Mouse (Mus musculus) bone marrow, adult 2 months (tissue): Measurements from ENCODE around the gene Secisbp2l. TPM values are rescaled to one million over a fixed set of nuclear protein-coding genes. Genes with fewer than 3 reads are reported as not detected.

Source experiments
- H3K27ac ChIP-seq: fragments of 200-500 bp; 2 replicates; pipeline ENCODE4 v1.5.1; 2012; ENCODE audit warnings: low read depth, mild to moderate bottlenecking, control low read depth, inconsistent platforms, low read length; ENCODE audit not compliant: control insufficient read depth, poor library complexity, insufficient read depth
- H3K4me1 ChIP-seq: fragments of 200-500 bp; 2 replicates; pipeline ENCODE4 v1.6.1; 2011; ENCODE audit warnings: low read length; ENCODE audit not compliant: control insufficient read depth, insufficient read depth
- H3K4me3 ChIP-seq: fragments of 200-500 bp; replicated peaks from 2 replicates; pipeline ENCODE3; 2011; ENCODE audit warnings: mild to moderate bottlenecking, low read depth, low read length, control low read depth; ENCODE audit not compliant: control insufficient read depth
- CTCF ChIP-seq: fragments of 200-500 bp; IDR thresholded peaks from 2 replicates; pipeline ENCODE4 v1.5.1; 2011; ENCODE audit warnings: low read length, control low read depth; ENCODE audit not compliant: control insufficient read depth, insufficient read depth
- POLR2A ChIP-seq: fragments of 200-500 bp; IDR thresholded peaks from 2 replicates; pipeline ENCODE4 v1.6.1; 2011; ENCODE audit warnings: low read depth, mild to moderate bottlenecking, control low read depth, low read length, borderline replicate concordance; ENCODE audit not compliant: control insufficient read depth
- WGBS: fragments of 180-500 bp; shearing (Covaris S2); methylation state at CpG from one replicate; pipeline ENCODE4 v1.1.7; 2018; 5-methylcytosine and 5-hydroxymethylcytosine counted together
- polyA plus RNA-seq: library from polyadenylated mRNA; stranded (reverse); fragments of >200 nt; gene quantifications from 2 replicates; pipeline ENCODE4 v1.2.4, GENCODE M21; 2011; ENCODE audit warnings: low replicate concordance; ENCODE audit not compliant: missing spikeins, insufficient read depth, insufficient read length

Gene Secisbp2l
- polyA plus RNA-seq, 1 experiment: 14.3 TPM

DNA sequence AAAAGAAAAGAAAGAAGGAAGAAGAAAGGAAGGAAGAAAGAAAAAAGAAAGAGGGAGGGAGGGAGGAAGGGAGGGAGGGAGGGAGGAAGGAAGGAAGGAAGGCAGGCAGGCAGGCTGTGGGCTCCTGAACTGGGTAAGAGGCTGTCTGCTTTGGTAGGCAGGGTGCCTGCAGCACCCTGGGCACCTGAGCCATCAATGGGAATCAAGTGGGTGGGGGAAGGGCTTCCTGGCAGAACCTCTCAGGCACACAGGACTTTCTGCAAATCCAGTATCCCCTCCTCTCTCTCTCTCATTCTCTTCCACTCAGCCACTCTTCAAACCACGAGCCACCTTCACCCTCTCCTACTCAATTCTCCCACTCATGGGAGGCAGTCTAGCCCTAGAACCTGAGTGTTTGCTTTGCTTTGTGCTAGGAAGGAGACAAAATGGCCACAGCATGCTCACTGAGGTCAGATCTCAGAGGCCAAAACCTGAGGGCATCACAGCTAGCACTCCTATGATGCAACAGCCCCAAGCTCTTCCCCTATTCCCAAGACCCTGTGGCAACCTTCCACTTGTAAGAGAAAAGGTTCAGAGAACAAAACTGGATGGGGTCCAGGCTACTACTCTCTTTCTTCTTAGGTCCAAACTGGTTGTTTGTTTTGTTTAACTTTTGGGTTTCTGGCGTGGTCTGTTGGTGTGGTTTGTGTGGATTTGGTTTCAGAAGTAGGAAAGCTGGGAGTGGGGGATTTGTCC is 9.6 kb upstream of the Secisbp2l start:
- peaks cover 3% of the 10 kb centered on the region; the same call in 1 of the 2 replicates for H3K4me1 ChIP-seq
- H3K4me3 ChIP-seq: no peak overlapping the region
- H3K27ac ChIP-seq: no peak overlapping the region
- TF ChIP-seq POLR2A (no peak), CTCF (no peak)
- 19% methylated on average over 2 of the region's 2 CpGs for WGBS

DNA sequence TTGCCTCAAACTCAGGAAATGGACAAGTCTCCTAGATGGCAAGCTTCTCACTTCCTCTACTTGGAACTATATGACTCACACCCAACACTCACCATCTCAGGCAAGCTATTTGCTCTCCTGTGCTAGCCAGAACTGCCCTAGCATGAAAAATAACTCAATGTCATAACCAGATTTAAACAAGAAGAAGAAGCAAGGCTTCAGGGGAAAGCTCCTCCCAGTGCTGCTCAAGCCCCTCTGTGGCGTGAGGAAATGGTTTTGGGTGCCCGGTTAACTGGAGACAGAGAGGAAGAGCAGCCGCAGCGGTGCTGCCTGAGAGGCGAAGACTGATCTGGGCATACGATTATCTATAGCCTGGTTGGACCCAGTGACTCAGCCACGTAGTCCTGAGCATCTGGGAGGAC is 8.8 kb upstream of the Secisbp2l start:
- WGBS: 0% methylated on average over 7 of the region's 7 CpGs
- Histone ChIP-seq H3K4me3 (peak overlapping the region; percentile 26), H3K27ac (peak overlapping the region; percentile 23), H3K4me1 (peaks cover 3% of the 10 kb centered on the region; the same call in 1 of the 2 replicates)
- no peak for TF ChIP-seq POLR2A
- TF ChIP-seq CTCF: no peak

- H3K27ac ChIP-seq: no peak overlapping the region
- TF ChIP-seq CTCF (no peak), POLR2A (no peak)
- 80% methylated on average over 4 of the region's 4 CpGs for WGBS
- H3K4me3 ChIP-seq: no peak overlapping the region
- H3K4me1 ChIP-seq: peaks cover 3% of the 10 kb centered on the region; the same call in 1 of the 2 replicates
These were observed 7.6 kb upstream of the Secisbp2l start for GRCm38 (mm10) chr2:125790242-125790641.

GRCm38 (mm10) chr2:125789265-125789664 is 6.6 kb upstream of the Secisbp2l start:
- Histone ChIP-seq H3K4me3 (no peak overlapping the region), H3K27ac (no peak overlapping the region), H3K4me1 (peaks cover 3% of the 10 kb centered on the region; the same call in 1 of the 2 replicates)
- TF ChIP-seq CTCF: no peak
- no peak for TF ChIP-seq POLR2A
- WGBS: 91% methylated on average over 5 of the region's 5 CpGs

- no peak overlapping the region for H3K27ac ChIP-seq
- H3K4me3 ChIP-seq: no peak overlapping the region
- 39% methylated on average over 3 of the region's 3 CpGs for WGBS
- H3K4me1 ChIP-seq: peaks cover 3% of the 10 kb centered on the region; the same call in 1 of the 2 replicates
- no peak for TF ChIP-seq CTCF
- TF ChIP-seq POLR2A: no peak
These were observed 6.1 kb upstream of the Secisbp2l start for GRCm38 (mm10) chr2:125788785-125789184.

DNA sequence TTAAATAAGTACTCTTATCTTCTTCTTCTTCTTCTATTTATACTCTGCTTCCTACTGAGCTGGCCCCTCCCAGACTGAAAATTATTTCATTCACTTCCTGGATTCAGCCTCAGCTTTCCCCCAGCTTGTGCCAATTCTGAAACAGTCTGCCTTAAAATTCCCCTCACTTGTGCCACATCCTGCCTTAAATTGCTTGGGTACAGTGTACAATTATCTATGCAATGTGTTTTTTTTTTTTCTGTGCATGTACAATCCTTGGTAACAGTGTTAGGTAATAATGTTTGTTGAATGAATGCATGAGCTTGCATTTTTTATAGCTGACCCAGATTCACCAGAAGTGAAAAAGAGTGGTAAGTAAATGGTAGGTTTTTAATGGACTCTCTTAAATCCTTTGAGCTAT is 5.7 kb upstream of the Secisbp2l start:
- H3K4me3 ChIP-seq: no peak overlapping the region
- H3K4me1 ChIP-seq: peaks cover 3% of the 10 kb centered on the region; the same call in 1 of the 2 replicates
- H3K27ac ChIP-seq: no peak overlapping the region
- TF ChIP-seq POLR2A (no peak), CTCF (no peak)

GRCm38 (mm10) chr2:125785021-125785420 is 2.4 kb upstream of the Secisbp2l start:
- Histone ChIP-seq H3K4me3 (no peak overlapping the region), H3K4me1 (no peaks in the 10 kb centered on the region), H3K27ac (no peak overlapping the region)
- WGBS: 76% methylated on average over 4 of the region's 4 CpGs
- no peak for TF ChIP-seq CTCF
- no peak for TF ChIP-seq POLR2A

DNA sequence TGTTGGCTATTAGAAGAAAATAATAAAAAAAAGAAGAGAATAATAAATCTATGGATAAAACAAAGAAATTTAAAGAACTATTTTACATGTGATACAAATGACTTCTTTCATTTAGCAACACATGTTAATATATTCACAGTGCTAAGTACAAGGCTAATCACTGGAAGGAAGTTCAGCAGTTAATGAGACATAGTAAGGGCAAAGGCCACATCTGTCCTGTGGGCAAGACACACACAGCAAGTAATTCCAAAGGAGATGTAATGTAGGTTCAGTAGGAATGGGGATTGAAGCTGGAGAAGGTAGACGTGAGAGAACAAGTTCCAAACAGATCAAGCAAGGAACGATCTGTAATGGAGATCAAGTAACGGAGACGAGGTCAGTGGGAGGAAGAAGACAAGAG is 1.7 kb upstream of the Secisbp2l start:
- H3K4me3 ChIP-seq: no peak overlapping the region
- TF ChIP-seq POLR2A (no peak), CTCF (no peak)
- 80% methylated on average over 4 of the region's 4 CpGs for WGBS
- no peak overlapping the region for H3K27ac ChIP-seq
- no peaks in the 10 kb centered on the region for H3K4me1 ChIP-seq

- TF ChIP-seq POLR2A (no peak), CTCF (no peak)
- no peak overlapping the region for H3K4me3 ChIP-seq
- no peaks in the 10 kb centered on the region for H3K4me1 ChIP-seq
- WGBS: 59% methylated on average over 4 of the region's 4 CpGs
- no peak overlapping the region for H3K27ac ChIP-seq
These were observed 1.2 kb upstream of the Secisbp2l start for GRCm38 (mm10) chr2:125783868-125784267.
